In the genomic region with DNA sequence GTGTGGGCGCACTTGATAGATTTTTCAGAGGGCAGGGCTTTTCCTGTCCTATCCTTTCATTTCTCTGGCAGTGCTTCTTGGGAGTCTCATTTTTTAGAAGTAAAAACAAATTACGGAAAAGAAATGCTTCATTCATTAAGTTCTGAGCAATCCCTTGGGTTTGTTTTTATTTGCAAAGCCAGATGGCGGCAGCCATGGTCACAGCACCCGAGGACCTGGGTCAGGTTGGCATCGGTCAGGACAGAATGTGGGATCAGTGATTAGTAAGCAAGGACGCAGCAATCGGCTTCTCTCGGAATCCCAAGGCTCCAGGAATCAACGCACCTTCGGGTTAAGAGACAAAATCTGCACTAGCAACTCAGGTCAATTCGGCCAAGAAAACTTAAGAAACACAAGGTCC, we compare ENCODE assay signal across 24 mouse cellular contexts.
A peak's percentile ranks its signal among the peaks of the same experiment; 100 is the strongest.
DNase-seq lines count a peak whose midpoint lies in the region; ATAC-seq lines count a peak whose summit lies in the region.
"Had no signal": no experiment of that assay in that cellular context is flagged by ENCODE, and none has a peak within 500 bp of the region (broad histone marks: within the 10 kb centered on the region; RNA-seq: fewer than 3 reads in every experiment).

No protein-coding gene starts in this region.

- H3K27me3 ChIP-seq in lung, embryonic 16.5 days (ENCODE audit: control insufficient read depth, insufficient read depth, low read depth, low read length): no peaks in the 10 kb centered on the region
- H3K27me3 ChIP-seq in limb, embryonic 13.5 days: peaks cover 14% of the 10 kb centered on the region
- peaks cover 19% of the 10 kb centered on the region for H3K27me3 ChIP-seq in midbrain, embryonic 10.5 days (ENCODE audit: low read depth, poor library complexity, severe bottlenecking)
- H3K27me3 ChIP-seq: CH12.LX; embryonic facial prominence, embryonic 15.5 days had no signal

- H3K4me1 ChIP-seq in lung, embryonic 16.5 days (replicated peaks; ENCODE audit: control insufficient read depth, insufficient read depth, low read length): peaks cover 2% of the 10 kb centered on the region; the same call in 1 of the 2 replicates
- peaks cover 6% of the 10 kb centered on the region for H3K4me1 ChIP-seq in limb, embryonic 13.5 days
- peaks cover 13% of the 10 kb centered on the region for H3K4me1 ChIP-seq in midbrain, embryonic 10.5 days

- no peaks in the 10 kb centered on the region for H3K36me3 ChIP-seq in lung, embryonic 16.5 days (ENCODE audit: control insufficient read depth, insufficient read depth, low read length)
- H3K36me3 ChIP-seq in limb, embryonic 13.5 days: no peaks in the 10 kb centered on the region
- no peaks in the 10 kb centered on the region for H3K36me3 ChIP-seq in midbrain, embryonic 10.5 days
- H3K36me3 ChIP-seq: embryonic facial prominence, embryonic 15.5 days; forebrain, embryonic 10.5 days; heart, embryonic 10.5 days; hindbrain, embryonic 10.5 days had no signal

- H3K4me3 ChIP-seq in lung, embryonic 16.5 days (ENCODE audit: low read length): no peak overlapping the region
- no peak overlapping the region for H3K4me3 ChIP-seq in limb, embryonic 13.5 days
- no peak overlapping the region for H3K4me3 ChIP-seq in midbrain, embryonic 10.5 days
- H3K4me3 ChIP-seq: embryonic facial prominence, embryonic 15.5 days; forebrain, embryonic 10.5 days; heart, embryonic 10.5 days; hindbrain, embryonic 10.5 days had no signal

- no peaks in the 10 kb centered on the region for H3K9me3 ChIP-seq in lung, embryonic 16.5 days (ENCODE audit: control insufficient read depth, low read length)
- no peaks in the 10 kb centered on the region for H3K9me3 ChIP-seq in limb, embryonic 13.5 days
- H3K9me3 ChIP-seq in midbrain, embryonic 10.5 days (replicated peaks): no peaks in the 10 kb centered on the region
- H3K9me3 ChIP-seq: embryonic facial prominence, embryonic 15.5 days; forebrain, embryonic 10.5 days; heart, embryonic 10.5 days; hindbrain, embryonic 10.5 days had no signal

- H3K9ac ChIP-seq in lung, embryonic 16.5 days (ENCODE audit: low read length): peak overlapping the region; percentile 34; the same call in 1 of the 2 replicates
- no peak overlapping the region for H3K9ac ChIP-seq in limb, embryonic 13.5 days
- H3K9ac ChIP-seq: embryonic facial prominence, embryonic 15.5 days; forebrain, postnatal 0 days had no signal

- H3K4me2 ChIP-seq in lung, embryonic 16.5 days (ENCODE audit: low read depth, low read length): peak overlapping the region; percentile 6; the same call in 1 of the 2 replicates
- peak overlapping the region; percentile 27 for H3K4me2 ChIP-seq in limb, embryonic 13.5 days (replicated peaks)
- H3K4me2 ChIP-seq: embryonic facial prominence, embryonic 15.5 days; midbrain, embryonic 11.5 days had no signal

- ATAC-seq in lung, embryonic 16.5 days (ENCODE audit: low read depth): no peak
- ATAC-seq in limb, embryonic 13.5 days (ENCODE audit: low FRiP score, low read depth): no peak
- ATAC-seq: forebrain, postnatal 0 days; hindbrain, postnatal 0 days; intestine, postnatal 0 days had no signal

- peak; percentile 85 for DNase-seq in heart, adult 11 months
- DNase-seq in heart, adult 18-20 months: no peak
- DNase-seq in lung, postnatal 14 days: no peak
- DNase-seq in MN1 (ENCODE audit: low spot score): peak; percentile 12
- DNase-seq in B cell, adult 2 months: no peak
- DNase-seq in midbrain, embryonic 10.5 days (ENCODE audit: low spot score): no peak
- DNase-seq: cerebellum, adult 18-20 months; cerebellum, postnatal 36 days; forebrain, postnatal 0 days; gastrocnemius, postnatal 36 days; liver; thymus, adult 18-20 months; thymus, postnatal 4 days had no signal

- WGBS in lung, embryonic 16.5 days: 69% methylated on average over 11 of the region's 11 CpGs
- 59% methylated on average over 11 of the region's 11 CpGs for WGBS in limb, embryonic 13.5 days
- WGBS in midbrain, embryonic 10.5 days: 87% methylated on average over 11 of the region's 11 CpGs

- no peak overlapping the region for H3K27ac ChIP-seq in lung, embryonic 16.5 days (ENCODE audit: low read length)
- no peak overlapping the region for H3K27ac ChIP-seq in limb, embryonic 13.5 days
- H3K27ac ChIP-seq in midbrain, embryonic 10.5 days (replicated peaks): no peak overlapping the region
- H3K27ac ChIP-seq: embryonic facial prominence, embryonic 15.5 days; forebrain, embryonic 10.5 days; heart, embryonic 10.5 days; hindbrain, embryonic 10.5 days; hindbrain, postnatal 0 days; macrophage had no signal

Comparison
In these comparisons a context has a peak if more than half of its experiments do, and no peak if none do; other contexts are left out.
1. DNase-seq: peak in heart, adult 11 months (single experiment) and MN1 (single experiment); none in heart, adult 18-20 months (0 of 2), lung, postnatal 14 days (single experiment), B cell, adult 2 months (0 of 2) and midbrain, embryonic 10.5 days (single experiment).